Mouse (Mus musculus): ENCODE results near the gene Abcg5.
A peak's percentile ranks its signal among the peaks of the same experiment; 100 is the strongest.

Gene Abcg5

GRCm38 (mm10) chr17:84685286-84685685 is 2.5 kb upstream of the Abcg5 start:
- no peak for DNase-seq (ENCODE audit: low read depth, low spot score)

GRCm38 (mm10) chr17:84684284-84684683 is 1.5 kb upstream of the Abcg5 start:
- DNase-seq (ENCODE audit: low read depth, low spot score) = no peak

DNA sequence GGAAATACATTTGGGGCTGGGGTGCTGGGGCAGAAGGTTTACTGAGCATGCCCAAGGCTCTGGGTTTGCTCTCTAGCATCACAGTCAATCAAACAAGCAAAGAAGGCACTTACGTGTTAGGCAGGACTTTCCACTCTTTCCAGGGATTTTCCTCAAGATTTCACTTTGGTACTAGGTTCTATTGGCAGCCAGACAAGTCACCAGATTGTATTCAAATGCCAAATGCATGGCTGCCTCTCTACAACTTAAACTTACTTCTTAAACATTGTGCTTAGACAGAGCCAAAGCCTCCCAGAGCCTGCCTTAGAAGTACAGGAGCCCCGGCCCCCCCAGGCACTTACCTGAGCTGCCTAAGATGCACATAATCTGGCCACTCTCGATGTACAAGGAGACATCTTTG is 1.1 kb downstream of the Abcg5 start:
- DNase-seq (ENCODE audit: low read depth, low spot score) = no peak

DNA sequence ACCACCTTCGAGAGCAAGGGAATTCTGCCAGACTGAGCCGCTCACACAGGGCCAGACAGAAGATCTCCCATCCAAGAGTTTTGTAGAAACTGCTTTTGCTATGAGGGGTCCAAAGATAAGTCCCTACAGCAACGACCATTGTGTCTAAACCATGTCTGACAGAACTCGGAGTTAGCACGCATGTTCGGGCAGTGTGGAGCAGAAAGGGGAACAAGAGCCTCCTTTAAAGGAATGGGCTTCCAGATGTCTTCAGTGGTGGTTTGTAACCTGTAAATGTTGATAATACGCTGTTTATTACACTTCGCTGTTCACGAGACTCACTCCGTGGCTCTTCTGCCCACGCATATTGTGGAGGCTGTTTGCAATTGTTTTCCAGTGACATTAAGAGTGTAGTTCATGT is 5.2 kb downstream of the Abcg5 start:
- DNase-seq (ENCODE audit: low read depth, low spot score) = no peak

- DNase-seq (ENCODE audit: low read depth, low spot score) = peak; percentile 23
Observed at GRCm38 (mm10) chr17:84675951-84676366, 6.9 kb downstream of the Abcg5 start, which contains the start of gene Abcg8. TSS of gene Abcg8 (plus strand) at chr17:84676302.

DNA sequence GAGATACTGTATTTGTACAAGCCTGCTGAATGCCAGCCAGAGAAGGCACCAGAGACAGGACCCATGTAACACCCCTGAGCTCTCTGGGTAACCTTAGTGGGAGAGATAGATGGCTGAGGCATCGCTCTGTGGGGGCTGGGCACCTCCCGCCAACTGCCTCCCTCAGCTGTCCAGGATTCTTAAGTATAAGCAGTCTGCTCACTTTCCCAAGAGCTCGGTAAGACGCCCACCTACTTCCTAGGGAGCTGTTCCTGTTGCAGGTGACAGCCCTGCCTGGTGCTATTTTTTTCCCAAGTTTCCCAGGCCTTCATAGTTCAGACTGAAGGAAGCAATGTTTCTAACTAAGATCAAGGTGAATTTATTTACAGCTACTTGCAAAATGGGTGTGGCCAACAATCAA is 7.6 kb downstream of the Abcg5 start:
- no peak for DNase-seq (ENCODE audit: low read depth, low spot score)

GRCm38 (mm10) chr17:84674048-84674447 is 8.8 kb downstream of the Abcg5 start:
- DNase-seq (ENCODE audit: low read depth, low spot score) = no peak

DNA sequence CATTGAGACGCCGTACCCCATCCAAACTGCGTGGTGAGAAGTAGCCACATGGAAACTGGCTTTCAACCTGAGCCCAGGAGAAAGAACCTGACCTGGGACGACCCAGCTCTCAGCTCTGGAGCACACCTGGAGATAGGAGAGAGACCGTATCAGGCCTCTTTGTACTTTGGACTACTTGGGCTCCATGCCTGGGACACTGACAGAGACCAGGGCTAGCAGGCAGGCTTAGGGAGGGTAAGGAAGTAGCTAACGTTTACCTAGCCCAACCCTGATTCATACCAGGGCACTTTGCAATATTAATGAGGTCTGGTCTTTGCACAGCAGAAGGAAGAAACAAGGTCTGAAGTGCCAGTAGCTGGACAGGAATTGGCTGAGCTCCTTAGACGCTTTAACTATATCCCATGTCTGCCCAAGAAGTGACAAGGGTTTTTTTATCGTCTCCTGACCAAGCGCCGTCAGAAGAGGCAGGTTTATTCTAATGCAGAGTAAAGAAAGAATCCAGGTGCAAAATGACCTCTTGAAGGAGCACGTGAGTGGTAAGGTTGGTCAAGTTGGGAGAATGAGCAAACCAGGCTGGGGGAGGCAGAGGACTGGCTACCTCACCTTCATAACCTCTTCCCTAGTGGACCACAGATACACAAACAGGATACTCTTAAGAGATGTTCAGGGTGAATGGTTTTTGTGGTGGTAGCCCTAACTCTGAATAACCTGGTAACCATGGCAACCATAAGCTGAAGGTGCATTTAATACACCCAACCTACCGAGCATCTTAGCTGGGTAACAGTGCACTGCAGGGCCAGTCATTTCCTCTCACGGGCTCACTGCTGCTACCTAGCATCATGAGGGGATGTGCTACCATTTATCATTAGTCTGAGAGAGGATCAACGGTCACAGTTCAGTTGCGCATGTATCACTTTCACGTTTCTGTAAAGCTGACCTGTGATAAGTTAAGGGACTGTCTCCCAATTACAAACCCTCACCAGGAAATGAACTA is 10.1 kb downstream of the Abcg5 start:
- no peak for DNase-seq (ENCODE audit: low read depth, low spot score)

DNA sequence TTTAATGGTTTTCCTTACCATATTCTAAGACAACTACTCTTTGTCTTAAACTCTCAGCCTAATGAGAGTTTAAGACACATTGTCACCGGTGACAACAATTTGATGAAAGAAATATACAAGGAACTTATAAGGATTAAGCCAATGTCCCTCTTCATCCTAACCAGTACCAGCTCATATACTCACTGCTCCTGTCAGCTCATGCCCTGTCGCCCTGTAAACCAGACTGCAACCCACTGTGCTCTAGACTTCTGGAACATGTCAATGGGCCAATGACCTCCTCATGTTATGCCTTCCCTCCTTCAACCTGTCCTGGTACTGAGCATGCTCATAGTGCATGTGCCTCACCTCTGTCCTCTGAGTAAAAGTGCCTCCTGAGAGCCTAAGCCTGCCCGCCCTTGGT is 15.0 kb downstream of the Abcg5 start:
- no peak for DNase-seq (ENCODE audit: low read depth, low spot score)

DNA sequence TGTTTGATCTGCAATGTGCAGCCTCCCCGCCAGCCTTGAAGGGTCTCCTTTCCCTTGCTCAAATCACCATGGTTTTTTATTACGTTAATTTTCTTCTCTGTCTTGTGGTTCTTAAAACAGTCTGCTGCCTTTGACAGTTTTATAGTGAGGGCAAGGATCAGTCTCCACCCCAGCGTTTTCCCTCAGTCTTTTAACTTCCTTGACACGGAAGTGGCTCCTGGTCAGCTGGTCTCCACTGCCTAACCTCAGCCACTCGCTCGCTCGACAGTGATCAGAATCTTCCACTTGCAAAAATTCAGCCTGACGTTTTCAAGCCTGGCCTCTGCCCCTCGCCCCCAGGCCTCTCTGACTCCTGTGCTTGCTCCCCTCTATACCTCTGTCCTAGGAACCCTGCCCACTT is 17.1 kb downstream of the Abcg5 start:
- DNase-seq (ENCODE audit: low read depth, low spot score) = no peak

GRCm38 (mm10) chr17:84665053-84665452 is 17.8 kb downstream of the Abcg5 start:
- DNase-seq (ENCODE audit: low read depth, low spot score) = no peak

- no peak for DNase-seq (ENCODE audit: low read depth, low spot score)
Observed at GRCm38 (mm10) chr17:84658951-84659350, 23.9 kb downstream of the Abcg5 start.

DNA sequence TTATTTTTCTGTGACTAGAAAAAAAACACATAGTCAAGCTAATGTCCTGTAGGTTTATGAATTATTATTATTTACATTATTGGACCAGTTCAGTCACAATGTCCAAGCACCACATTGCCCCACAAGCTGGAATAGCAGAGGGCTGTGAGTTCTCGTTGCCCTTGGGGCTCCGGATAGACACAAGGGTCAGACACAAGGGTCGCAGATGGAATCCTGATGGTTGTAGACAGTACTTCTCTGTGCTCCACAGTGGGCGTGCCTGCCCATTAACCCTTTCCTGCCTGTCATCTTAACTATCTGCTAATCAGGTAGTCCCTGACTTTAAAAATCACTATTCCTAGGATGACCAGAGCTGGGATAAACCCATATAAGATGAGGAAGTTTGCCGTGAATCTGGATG is 24.6 kb downstream of the Abcg5 start:
- peak; percentile 69 for DNase-seq (ENCODE audit: low read depth, low spot score)

DNA sequence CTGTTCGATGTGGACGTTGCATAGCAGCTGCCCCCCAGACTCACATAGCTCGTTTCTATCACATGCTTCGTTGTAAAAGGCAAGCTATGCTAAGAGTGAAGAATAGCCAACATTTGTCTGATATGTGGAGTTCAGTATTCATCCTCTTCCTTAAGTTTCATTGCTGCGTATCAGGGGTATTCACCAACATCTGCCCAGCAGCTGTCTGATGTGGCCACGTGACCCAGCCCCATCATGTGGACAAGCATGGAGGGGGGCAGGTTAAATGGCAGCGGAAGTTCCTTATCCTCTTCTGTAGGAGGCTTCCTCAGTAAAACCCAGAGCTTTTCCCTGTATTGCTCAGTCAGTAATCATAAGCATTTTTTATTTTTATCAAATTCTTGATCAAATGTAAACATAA is 25.0 kb downstream of the Abcg5 start:
- DNase-seq (ENCODE audit: low read depth, low spot score) = peak; percentile 67

DNA sequence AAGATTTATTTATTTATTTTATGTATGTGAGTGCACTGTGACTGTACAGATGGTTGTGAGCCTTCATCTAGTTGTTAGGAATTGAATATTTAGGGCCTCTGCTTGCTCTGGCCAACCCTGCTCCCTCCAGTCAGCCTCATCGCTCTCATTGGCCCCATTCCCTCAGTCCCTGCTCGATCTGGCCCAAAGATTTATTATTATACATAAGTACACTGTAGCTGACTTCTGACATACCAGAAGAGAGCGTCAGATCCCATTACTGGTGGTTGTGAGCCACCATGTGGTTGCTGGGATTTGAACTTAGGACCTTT is 25.4 kb downstream of the Abcg5 start:
- no peak for DNase-seq (ENCODE audit: low read depth, low spot score)

DNA sequence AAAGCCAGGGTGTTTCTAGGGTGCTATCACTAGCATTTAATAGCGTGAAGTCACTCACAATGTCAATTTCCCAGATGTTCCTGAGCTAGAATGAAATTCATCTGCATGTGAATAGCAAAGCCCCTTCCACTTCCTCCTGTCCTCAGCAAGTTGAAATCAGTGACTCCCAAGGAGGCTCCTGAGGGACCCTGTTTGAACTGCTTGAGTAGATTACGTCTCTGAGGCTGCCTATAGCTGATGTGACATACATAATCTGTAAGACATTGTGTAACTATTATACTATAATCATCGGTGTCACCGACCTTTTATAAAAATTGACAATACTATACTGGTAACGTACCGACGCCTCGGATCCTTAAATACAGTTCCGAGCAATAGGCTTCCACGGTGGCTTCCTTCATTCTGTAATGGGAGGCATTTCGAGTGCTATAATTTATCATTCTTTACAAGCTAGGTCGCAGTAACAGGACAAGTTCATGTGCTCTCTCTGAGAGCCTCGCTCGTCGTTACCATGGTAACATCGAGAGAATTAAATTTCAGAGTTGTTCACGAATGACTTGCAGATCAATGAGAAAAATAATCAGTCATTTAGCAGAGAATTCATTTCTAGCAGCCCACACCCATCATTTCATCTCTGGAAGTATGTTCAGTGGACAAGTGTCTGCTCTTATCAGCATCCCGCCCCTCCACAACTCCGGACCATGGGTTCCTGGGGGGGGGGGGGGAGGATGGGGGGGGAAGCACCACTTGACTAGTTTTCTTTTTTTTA is 26.0 kb downstream of the Abcg5 start:
- DNase-seq (ENCODE audit: low read depth, low spot score) = peak; percentile 69

GRCm38 (mm10) chr17:84656205-84656604 is 26.6 kb downstream of the Abcg5 start:
- DNase-seq (ENCODE audit: low read depth, low spot score) = no peak

- DNase-seq (ENCODE audit: low read depth, low spot score) = no peak
Observed at GRCm38 (mm10) chr17:84653544-84653943, 29.3 kb downstream of the Abcg5 start.

- no peak for DNase-seq (ENCODE audit: low read depth, low spot score)
Observed at GRCm38 (mm10) chr17:84650302-84651017, 32.4 kb downstream of the Abcg5 start.

- no peak for DNase-seq (ENCODE audit: low read depth, low spot score)
Observed at GRCm38 (mm10) chr17:84647630-84648029, 35.2 kb downstream of the Abcg5 start.

DNA sequence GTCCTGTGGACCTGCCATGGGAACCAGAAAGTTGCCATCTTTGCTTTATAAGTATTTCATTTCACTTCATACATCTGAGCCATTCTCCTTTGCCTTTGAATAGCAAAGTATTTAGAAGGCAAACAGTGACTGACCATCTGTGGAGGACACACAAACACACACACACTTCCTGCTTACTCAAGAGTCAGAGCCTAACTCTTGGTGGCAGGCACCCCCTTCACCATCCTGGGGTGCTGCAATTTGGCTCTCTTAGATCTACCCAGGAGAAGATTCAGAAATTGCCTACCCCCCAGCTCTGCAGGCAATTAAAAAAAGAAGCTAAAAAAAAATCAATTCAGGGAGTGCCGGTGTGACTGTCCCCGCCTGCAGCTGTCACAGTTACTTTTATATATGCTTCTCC is 36.3 kb downstream of the Abcg5 start:
- DNase-seq (ENCODE audit: low read depth, low spot score) = no peak

DNA sequence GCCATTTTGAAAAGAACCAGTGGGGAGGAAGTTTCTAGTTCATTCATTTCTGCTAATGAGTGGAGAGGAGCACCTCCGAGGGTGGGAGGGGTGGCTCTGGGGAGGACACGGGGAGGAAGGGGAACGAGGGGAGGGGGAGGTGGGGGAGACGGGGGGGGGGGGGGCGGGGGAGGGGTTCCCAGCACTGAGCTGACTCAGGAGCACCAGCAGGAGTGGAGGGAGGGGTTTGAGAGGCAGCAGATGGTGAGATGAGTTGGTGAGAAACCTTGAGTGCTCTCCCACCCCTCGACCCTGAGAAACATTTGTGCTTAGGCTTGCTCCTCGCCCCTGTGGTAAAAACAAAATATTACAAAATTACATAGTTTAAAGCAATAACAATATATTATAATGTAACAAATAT is 36.9 kb downstream of the Abcg5 start:
- DNase-seq (ENCODE audit: low read depth, low spot score) = no peak
